Comparison of ENCODE assay signal across 8 mouse cellular contexts in the genomic region with DNA sequence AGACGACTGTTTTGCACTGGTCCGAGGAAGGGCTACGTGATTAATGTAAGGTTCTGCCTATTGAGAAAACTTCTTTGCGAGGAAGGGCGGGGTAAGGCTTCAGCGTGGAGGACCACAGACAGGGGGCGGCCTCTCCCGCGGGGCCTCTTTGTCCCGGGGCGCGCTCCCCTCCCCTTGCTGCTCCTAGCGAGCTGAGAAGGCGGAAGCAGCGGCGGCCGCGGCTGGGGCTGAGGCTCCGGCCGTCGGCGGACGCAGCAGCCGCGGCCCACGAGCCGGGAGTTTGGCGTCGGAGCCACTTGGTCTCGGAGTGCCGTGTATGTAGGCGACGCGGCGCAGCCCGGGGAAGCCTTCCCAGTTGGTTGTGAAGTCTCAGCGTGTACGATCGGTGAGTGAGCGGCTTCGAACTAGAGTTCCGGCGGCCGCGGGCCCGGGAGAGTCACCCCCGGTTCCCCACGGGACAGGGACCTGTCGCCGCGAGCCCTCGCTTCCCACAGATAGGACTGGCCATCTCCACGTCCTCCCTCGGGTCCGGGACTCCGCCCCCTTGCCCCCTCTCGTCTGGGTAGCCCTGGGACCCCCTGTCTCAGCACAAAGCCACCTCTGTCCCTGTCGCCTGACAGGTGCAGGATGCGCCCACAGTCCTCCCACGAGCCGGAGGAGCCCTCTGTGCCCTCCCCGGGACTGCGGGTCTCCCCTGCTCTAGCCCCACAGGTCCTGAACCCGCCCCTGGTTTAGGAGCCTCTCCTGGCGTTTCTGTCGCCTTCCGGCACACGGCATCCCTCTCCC. TPM values are rescaled to one million over a fixed set of nuclear protein-coding genes. Genes with fewer than 3 reads are reported as not detected.
DNase-seq lines count a peak whose midpoint lies in the region; ATAC-seq and TF ChIP-seq lines count a peak whose summit lies in the region.

A gene (plus strand): TSS at position 194 of the 786 bp plus-strand sequence.

- under 1% methylated on average over 66 of the region's 68 CpGs for WGBS in heart, embryonic 12.5 days
- under 1% methylated on average over 66 of the region's 68 CpGs for WGBS in kidney, postnatal 0 days
- under 1% methylated on average over 68 of the region's 68 CpGs for WGBS in liver, embryonic 11.5 days

- peaks cover 4% of the 10 kb centered on the region; the same call in 1 of the 2 replicates for H3K27me3 ChIP-seq in heart, embryonic 12.5 days (replicated peaks)
- no peaks in the 10 kb centered on the region for H3K27me3 ChIP-seq in kidney, postnatal 0 days (ENCODE audit: insufficient read depth, low read length)
- H3K27me3 ChIP-seq in liver, embryonic 11.5 days (replicated peaks; ENCODE audit: control insufficient read depth, insufficient read depth, low read length) = 0 out of 2 replicates have a peak, but pooled peaks cover 2% of the 10 kb centered on the region
- peaks cover 21% of the 10 kb centered on the region for H3K27me3 ChIP-seq in myocyte (ENCODE audit: control insufficient read depth, insufficient read depth, insufficient read length)

- peak; percentile 95 for DNase-seq in kidney, postnatal 0 days (ENCODE audit: low spot score)
- DNase-seq in liver, embryonic 11.5 days (ENCODE audit: low spot score) = peak; percentile 88
- DNase-seq in spleen, postnatal 4 days (ENCODE audit: low spot score in 2 of 2) = peak; percentile 87 to 95

- peak within 1 kb of the TSS; percentile 95 for H3K4me3 ChIP-seq in brown adipose tissue, adult 24 weeks (ENCODE audit: insufficient read depth, low read depth, low read length)
- H3K4me3 ChIP-seq in heart, embryonic 12.5 days = peak within 1 kb of the TSS; percentile 91
- peak within 1 kb of the TSS; percentile 96 for H3K4me3 ChIP-seq in kidney, postnatal 0 days (replicated peaks; ENCODE audit: low read depth, low read length)
- H3K4me3 ChIP-seq in liver, embryonic 11.5 days (ENCODE audit: low read depth, low read length) = peak within 1 kb of the TSS; percentile 98
- peak within 1 kb of the TSS; percentile 91 for H3K4me3 ChIP-seq in myocyte

- H3ac ChIP-seq in myocyte (ENCODE audit: control insufficient read depth, insufficient read length) = peak within 1 kb of the TSS; percentile 29

- peak within 1 kb of the TSS; percentile 54 for H3K27ac ChIP-seq in brown adipose tissue, adult 24 weeks (replicated peaks; ENCODE audit: low read depth, low read length)
- no peak within 1 kb of the TSS for H3K27ac ChIP-seq in heart, embryonic 12.5 days (ENCODE audit: poor library complexity, severe bottlenecking)
- H3K27ac ChIP-seq in kidney, postnatal 0 days = peak within 1 kb of the TSS; percentile 63; the same call in 1 of the 2 replicates
- no peak within 1 kb of the TSS for H3K27ac ChIP-seq in liver, embryonic 11.5 days (ENCODE audit: low read depth, low read length)

- H3K9me3 ChIP-seq in heart, embryonic 12.5 days (replicated peaks) = no peaks in the 10 kb centered on the region
- no peaks in the 10 kb centered on the region for H3K9me3 ChIP-seq in kidney, postnatal 0 days (replicated peaks; ENCODE audit: low read length)
- H3K9me3 ChIP-seq in liver, embryonic 11.5 days (ENCODE audit: control insufficient read depth, low read length) = no peaks in the 10 kb centered on the region

- peak; percentile 88 for TF ChIP-seq CTCF in kidney, postnatal 0 days (IDR thresholded peaks at IDR 0.05; ENCODE audit: low read depth)

- peaks cover 4% of the 10 kb centered on the region; the same call in 1 of the 2 replicates for H3K36me3 ChIP-seq in heart, embryonic 12.5 days
- H3K36me3 ChIP-seq in kidney, postnatal 0 days (ENCODE audit: insufficient read depth, low read length) = no peaks in the 10 kb centered on the region
- no peaks in the 10 kb centered on the region for H3K36me3 ChIP-seq in liver, embryonic 11.5 days (ENCODE audit: control insufficient read depth, insufficient read depth, low read length)
- H3K36me3 ChIP-seq in myocyte (ENCODE audit: control insufficient read depth, insufficient read depth) = no peaks in the 10 kb centered on the region

- peaks cover 4% of the 10 kb centered on the region; the same call in 1 of the 2 replicates for H3K4me1 ChIP-seq in brown adipose tissue, adult 24 weeks (ENCODE audit: control insufficient read depth, insufficient read depth, insufficient read length, low read length)
- peaks cover 3% of the 10 kb centered on the region for H3K4me1 ChIP-seq in heart, embryonic 12.5 days (replicated peaks)
- peaks cover 4% of the 10 kb centered on the region; the same call in 1 of the 2 replicates for H3K4me1 ChIP-seq in kidney, postnatal 0 days (replicated peaks; ENCODE audit: insufficient read depth, low read length)
- H3K4me1 ChIP-seq in liver, embryonic 11.5 days (replicated peaks; ENCODE audit: control insufficient read depth, insufficient read depth, low read length) = peaks cover 6% of the 10 kb centered on the region

- ATAC-seq in CD4-positive, CD25-positive, alpha-beta regulatory T cell, adult 4 months = peak; percentile 89
- ATAC-seq in erythroid progenitor cell, adult 5-6 weeks (replicated peaks; ENCODE audit: low FRiP score, poor library complexity, severe bottlenecking) = peak; percentile 80
- peak; percentile 90 for ATAC-seq in heart, embryonic 12.5 days (ENCODE audit: insufficient number of reproducible peaks, low FRiP score)
- peak; percentile 96 for ATAC-seq in kidney, postnatal 0 days (replicated peaks; ENCODE audit: low FRiP score, low read depth)
- ATAC-seq in liver, embryonic 11.5 days (replicated peaks; ENCODE audit: low FRiP score) = peak; percentile 95

- H3K79me2 ChIP-seq in myocyte (ENCODE audit: control insufficient read depth, insufficient read depth) = peaks cover 30% of the 10 kb centered on the region

- TF ChIP-seq POLR2A in myocyte (IDR thresholded peaks at IDR 0.05; ENCODE audit: insufficient read length, low read depth) = peak; percentile 84

- H3K4me2 ChIP-seq in heart, embryonic 12.5 days = peak within 1 kb of the TSS; percentile 86
- peak within 1 kb of the TSS; percentile 71 for H3K4me2 ChIP-seq in kidney, postnatal 0 days (ENCODE audit: low read length)
- peak within 1 kb of the TSS; percentile 89 for H3K4me2 ChIP-seq in liver, embryonic 11.5 days
- peak within 1 kb of the TSS; percentile 77 for H3K4me2 ChIP-seq in myocyte (ENCODE audit: low read depth)

- H3K9ac ChIP-seq in heart, embryonic 12.5 days = peak within 1 kb of the TSS; percentile 93
- peak within 1 kb of the TSS; percentile 95 for H3K9ac ChIP-seq in kidney, postnatal 0 days (ENCODE audit: low read depth, low read length)
- H3K9ac ChIP-seq in liver, embryonic 11.5 days (ENCODE audit: low read depth, low read length) = peak within 1 kb of the TSS; percentile 87

TF ChIP-seq in myocyte, 11 proteins besides CTCF, POLR2A, EP300 and RAD21:
- peak in 1 of 3 experiments; percentile 31 for TF ChIP-seq MYOG (IDR thresholded peaks at IDR 0.05; ENCODE audit: control insufficient read depth in 1 of 3, insufficient read depth in 1 of 3, insufficient read length in 2 of 3, low read depth in 2 of 3)
- no peak for TF ChIP-seq CEBPB (IDR thresholded peaks at IDR 0.05; ENCODE audit: insufficient read depth, poor library complexity, severe bottlenecking)
- peak in 1 of 3 experiments; percentile 51 for TF ChIP-seq MYOD1 (IDR thresholded peaks at IDR 0.05; ENCODE audit: control insufficient read depth in 1 of 3, insufficient read length in 2 of 3, low read depth in 2 of 3)
- TF ChIP-seq POLR2AphosphoS2 (IDR thresholded peaks at IDR 0.05; ENCODE audit: insufficient read length, low read depth) = peak; percentile 73
- TF ChIP-seq SRF (IDR thresholded peaks at IDR 0.05; ENCODE audit: control insufficient read depth, insufficient read length, low read depth) = no peak

RNA-seq across cellular contexts. Expression of the gene that starts here (rescaled TPM):
- 10 to 100 TPM; 13.2 to 15.5 TPM for polyA plus RNA-seq in CD4-positive, CD25-positive, alpha-beta regulatory T cell, adult 4 months (2017; shearing (Covaris generic))
- polyA plus RNA-seq in brown adipose tissue, adult 24 weeks (2012; ENCODE audit: insufficient read depth, insufficient read length, missing spikeins) = 6.2 and 7.1 TPM in 2 replicates
- total RNA-seq in erythroid progenitor cell, adult 5-6 weeks (2015; ENCODE audit: low replicate concordance) = 7.2 and 9.6 TPM in 2 replicates
- total RNA-seq in erythroid progenitor cell, adult 5-6 weeks (2017; ENCODE audit: low replicate concordance) = 4.0 and 5.9 TPM in 2 replicates
- polyA plus RNA-seq in heart, embryonic 12.5 days (2016; fragmentation: Nextera tagmentation; extraction: Ambion mirVana) = 7.6 and 8.5 TPM in 2 replicates
- 7.4 and 8.6 TPM in 2 replicates for polyA plus RNA-seq in kidney, postnatal 0 days (2015; fragmentation: Nextera tagmentation; extraction: Ambion mirVana)
- 12.1 and 15.2 TPM in 2 replicates for polyA plus RNA-seq in liver, embryonic 11.5 days (2014; fragmentation: Nextera tagmentation; extraction: Ambion mirVana)
- polyA plus RNA-seq in myocyte (2012; fragmentation: generic; extraction: Trizol) = 5.4 TPM

Comparison
In these comparisons a context has a peak if more than half of its experiments do, and no peak if none do; other contexts are left out.
1. H3K27ac ChIP-seq: peak in brown adipose tissue, adult 24 weeks (single experiment) and kidney, postnatal 0 days (single experiment); none in heart, embryonic 12.5 days (single experiment) and liver, embryonic 11.5 days (single experiment).
2. Peak in every context shown above with its lines, with median percentiles within 50 percentile points of each other: ATAC-seq, H3K4me3 ChIP-seq, H3K4me2 ChIP-seq, H3K9ac ChIP-seq and DNase-seq.